Comparison of ENCODE assay signal across 22 mouse cellular contexts in genomic region chr6:100978727-100979460, GRCm38 (mm10).
"Had no signal": no experiment of that assay in that cellular context is flagged by ENCODE, and none has a peak within 500 bp of the region (broad histone marks: within the 10 kb centered on the region; RNA-seq: fewer than 3 reads in every experiment).

No protein-coding gene starts in this region.

- H3K9me3 ChIP-seq: heart, embryonic 12.5 days; hindbrain, embryonic 12.5 days; hindbrain, embryonic 15.5 days; intestine, embryonic 15.5 days; limb, embryonic 10.5 days; limb, embryonic 12.5 days had no signal

- H3K27me3 ChIP-seq: heart, embryonic 12.5 days; hindbrain, embryonic 12.5 days; hindbrain, embryonic 15.5 days; intestine, embryonic 15.5 days; limb, embryonic 12.5 days had no signal

- H3K36me3 ChIP-seq: heart, embryonic 12.5 days; hindbrain, embryonic 12.5 days; hindbrain, embryonic 15.5 days; intestine, embryonic 15.5 days; limb, embryonic 10.5 days; limb, embryonic 12.5 days had no signal

- ATAC-seq: forebrain, embryonic 16.5 days; hindbrain, postnatal 0 days; intestine, embryonic 15.5 days; intestine, postnatal 0 days had no signal

- H3K4me2 ChIP-seq: heart, embryonic 12.5 days; hindbrain, embryonic 12.5 days; hindbrain, embryonic 15.5 days; intestine, embryonic 15.5 days; liver, embryonic 11.5 days had no signal

- H3K4me3 ChIP-seq: heart, embryonic 12.5 days; hindbrain, embryonic 12.5 days; hindbrain, embryonic 15.5 days; intestine, embryonic 15.5 days; layer of hippocampus, adult 2 months; left cerebral cortex, adult 2 months; limb, embryonic 10.5 days; limb, embryonic 12.5 days had no signal

- DNase-seq: gastrocnemius, postnatal 14 days; gastrocnemius, postnatal 36 days; heart, adult 18-20 months; heart, postnatal 10 days; kidney, adult 18-20 months; kidney, adult 8-10 months; kidney, postnatal 10 days; kidney, postnatal 25 days; kidney, postnatal 4 days; liver had no signal

- H3K27ac ChIP-seq: hindbrain, embryonic 15.5 days; hindbrain, postnatal 0 days; intestine, embryonic 15.5 days; layer of hippocampus, adult 2 months; left cerebral cortex, adult 2 months had no signal

- H3K9ac ChIP-seq: heart, embryonic 12.5 days; hindbrain, embryonic 12.5 days; hindbrain, embryonic 15.5 days; intestine, embryonic 15.5 days; limb, embryonic 12.5 days had no signal
